Mouse (Mus musculus) myocyte (in vitro differentiated cells): ENCODE measurements at regions not wholly inside any gene's neighbourhood (a gene's known extent, or its start where the extent isn't known, plus 50 kb on each side); places are given as distances from the start of the nearest gene placed in this dataset.

Source experiments
- CEBPB ChIP-seq: IDR thresholded peaks from 2 replicates; pipeline ENCODE4 v1.6.1; 2011; ENCODE audit warnings: mild to moderate bottlenecking, moderate library complexity; ENCODE audit not compliant: poor library complexity, insufficient read depth, severe bottlenecking
- MAX ChIP-seq: IDR thresholded peaks from one replicate; pipeline ENCODE4 v1.6.1; 2011; ENCODE audit warnings: low read depth, mild to moderate bottlenecking, control low read depth
- MYOD1 ChIP-seq, 3 experiments: IDR thresholded peaks; one replicate each; pipeline ENCODE4 v1.6.1; 2011; ENCODE audit warnings: control low read depth in 2 of 3, low read depth in 2 of 3, mild to moderate bottlenecking in 2 of 3, moderate library complexity in 1 of 3; ENCODE audit not compliant: insufficient read length in 2 of 3, control insufficient read depth in 1 of 3
- MYOG ChIP-seq, 3 experiments: IDR thresholded peaks; one replicate each; pipeline ENCODE4 v1.6.1; 2011; ENCODE audit warnings: control low read depth in 2 of 3, low read depth in 2 of 3, mild to moderate bottlenecking in 2 of 3; ENCODE audit not compliant: insufficient read length in 2 of 3, control insufficient read depth in 1 of 3, insufficient read depth in 1 of 3
- POLR2A ChIP-seq: IDR thresholded peaks from one replicate; pipeline ENCODE4 v1.6.1; 2011; ENCODE audit warnings: low read depth, mild to moderate bottlenecking, control low read depth, moderate library complexity; ENCODE audit not compliant: insufficient read length
- POLR2AphosphoS2 ChIP-seq: IDR thresholded peaks from one replicate; pipeline ENCODE4 v1.6.1; 2011; ENCODE audit warnings: low read depth, control low read depth; ENCODE audit not compliant: insufficient read length
- REST ChIP-seq: IDR thresholded peaks from one replicate; pipeline ENCODE4 v1.6.1; 2011; ENCODE audit warnings: mild to moderate bottlenecking, control low read depth, moderate library complexity; ENCODE audit not compliant: insufficient read depth, insufficient read length
- SRF ChIP-seq: IDR thresholded peaks from one replicate; pipeline ENCODE4 v1.6.1; 2011; ENCODE audit warnings: low read depth; ENCODE audit not compliant: control insufficient read depth, insufficient read length
- TCF12 ChIP-seq: IDR thresholded peaks from one replicate; pipeline ENCODE4 v1.6.1; 2011; ENCODE audit warnings: mild to moderate bottlenecking, control low read depth; ENCODE audit not compliant: poor library complexity, insufficient read depth, severe bottlenecking
- TCF3 ChIP-seq: IDR thresholded peaks from one replicate; pipeline ENCODE4 v1.6.1; 2011; ENCODE audit warnings: low read depth, control low read depth; ENCODE audit not compliant: insufficient read length
- USF1 ChIP-seq: IDR thresholded peaks from one replicate; pipeline ENCODE4 v1.6.1; 2011; ENCODE audit warnings: low read depth, mild to moderate bottlenecking, control low read depth, moderate library complexity

- TF ChIP-seq MAX (no peak), REST (no peak), POLR2AphosphoS2 (no peak), POLR2A (no peak), USF1 (no peak), CEBPB (no peak), MYOG (IDR thresholded peaks at IDR 0.05; ENCODE audit: control insufficient read depth in 1 of 3, insufficient read depth in 1 of 3, insufficient read length in 2 of 3, low read depth in 2 of 3) (no peak), TCF12 (no peak), SRF (no peak), MYOD1 (IDR thresholded peaks at IDR 0.05; ENCODE audit: control insufficient read depth in 1 of 3, insufficient read length in 2 of 3, low read depth in 2 of 3) (no peak), TCF3 (no peak)
These were observed 187.4 kb upstream of the Mageb18 start for GRCm38 (mm10) chrX:92786814-92787213.
